Mouse (Mus musculus) liver, adult 2 months (tissue): ENCODE results near the gene Pcbp1. TPM values are rescaled to one million over a fixed set of nuclear protein-coding genes. Genes with fewer than 3 reads are reported as not detected.

Experiments
- DNase-seq: peaks from one replicate; pipeline ENCODE4 v3.0.0-alpha.2; 2011; ENCODE audit warnings: low read depth, low spot score; ENCODE audit errors: extremely low read depth
- H3K27ac ChIP-seq: fragments of 200-500 bp; replicated peaks from 2 replicates; pipeline ENCODE4 v1.5.1; 2012; ENCODE audit warnings: low read depth, mild to moderate bottlenecking, control low read depth, inconsistent platforms, low read length; ENCODE audit not compliant: insufficient read depth
- H3K27me3 ChIP-seq: fragments of 200-500 bp; 2 replicates; pipeline ENCODE4 v1.6.1; 2012; ENCODE audit warnings: mild to moderate bottlenecking, moderate library complexity, low read length, inconsistent platforms; ENCODE audit not compliant: control insufficient read depth, insufficient read depth
- H3K36me3 ChIP-seq: fragments of 200-500 bp; 2 replicates; pipeline ENCODE4 v1.6.1; 2012; ENCODE audit warnings: low read length, inconsistent platforms; ENCODE audit not compliant: control insufficient read depth, insufficient read depth
- H3K4me1 ChIP-seq: fragments of 200-500 bp; 2 replicates; pipeline ENCODE4 v1.6.1; 2011; ENCODE audit warnings: low read length; ENCODE audit not compliant: control insufficient read depth, insufficient read depth
- H3K4me3 ChIP-seq: fragments of 200-500 bp; 2 replicates; pipeline ENCODE4 v1.5.1; 2011; ENCODE audit warnings: low read depth, mild to moderate bottlenecking, control low read depth, low read length, moderate library complexity; ENCODE audit not compliant: insufficient read depth
- H3K79me2 ChIP-seq: fragments of 200-500 bp; 2 replicates; pipeline ENCODE4 v1.6.1; 2012; ENCODE audit warnings: inconsistent platforms, mild to moderate bottlenecking, low read length, moderate library complexity; ENCODE audit not compliant: control insufficient read depth, insufficient read depth
- H3K9ac ChIP-seq: fragments of 200-500 bp; 2 replicates; pipeline ENCODE4 v1.6.1; 2012; ENCODE audit warnings: low read depth, mild to moderate bottlenecking, control low read depth, inconsistent platforms, low read length
- CTCF ChIP-seq: fragments of 200-500 bp; IDR thresholded peaks from 2 replicates; pipeline ENCODE4 v1.5.1; 2011; ENCODE audit warnings: low read depth, low read length, control low read depth
- POLR2A ChIP-seq: fragments of 200-500 bp; IDR thresholded peaks from 2 replicates; pipeline ENCODE4 v1.6.1; 2011; ENCODE audit warnings: low read length, control low read depth; ENCODE audit not compliant: insufficient read depth; ENCODE audit errors: extremely low read depth
- WGBS: fragments of 180-500 bp; shearing (Covaris S2); methylation state at CpG from one replicate; pipeline ENCODE4 v1.1.7; 2018; 5-methylcytosine and 5-hydroxymethylcytosine counted together
- polyA plus RNA-seq: library from polyadenylated mRNA; depleted of rRNA; stranded (reverse); fragments of >200 nt; gene quantifications from 2 replicates; pipeline ENCODE4 v1.2.3, GENCODE M21; 2012; rRNA removed
- total RNA-seq: library from RNA; depleted of rRNA; stranded (reverse); fragments of >200 nt; gene quantifications from 2 replicates; pipeline ENCODE4 v1.2.3, GENCODE M21; 2014; rRNA removed

Pcbp1 gene
- total and polyA plus RNA-seq, 2 experiments = 38.2 to 119 TPM

- Histone ChIP-seq H3K4me3 (no peak overlapping the region), H3K27ac (peak overlapping the region; percentile 20; the same call in 1 of the 2 replicates), H3K79me2 (no peaks in the 10 kb centered on the region), H3K36me3 (no peaks in the 10 kb centered on the region), H3K27me3 (no peaks in the 10 kb centered on the region), H3K9ac (no peak overlapping the region), H3K4me1 (peaks cover 7% of the 10 kb centered on the region)
- TF ChIP-seq CTCF = no peak
- no peak for TF ChIP-seq POLR2A
- DNase-seq = no peak
- WGBS = 80% methylated on average over 3 of the region's 3 CpGs
These were observed 46.8 kb downstream of the Pcbp1 start for GRCm38 (mm10) chr6:86479311-86479710.

- Histone ChIP-seq H3K27ac (no peak overlapping the region), H3K9ac (no peak overlapping the region), H3K27me3 (no peaks in the 10 kb centered on the region), H3K4me3 (no peak overlapping the region), H3K79me2 (no peaks in the 10 kb centered on the region), H3K36me3 (no peaks in the 10 kb centered on the region), H3K4me1 (peaks cover 15% of the 10 kb centered on the region)
- WGBS = 75% methylated on average over 5 of the region's 5 CpGs
- DNase-seq = no peak
- TF ChIP-seq POLR2A (no peak), CTCF (no peak)
These were observed 49.2 kb downstream of the Pcbp1 start for GRCm38 (mm10) chr6:86476931-86477330.

GRCm38 (mm10) chr6:86475462-86476167 is 50.5 kb downstream of the Pcbp1 start:
- Histone ChIP-seq H3K27ac (peak overlapping the region; percentile 20; the same call in 1 of the 2 replicates), H3K9ac (no peak overlapping the region), H3K27me3 (no peaks in the 10 kb centered on the region), H3K4me3 (no peak overlapping the region), H3K4me1 (peaks cover 14% of the 10 kb centered on the region; the same call in 1 of the 2 replicates), H3K36me3 (no peaks in the 10 kb centered on the region), H3K79me2 (no peaks in the 10 kb centered on the region)
- WGBS = 46% methylated on average over 9 of the region's 9 CpGs
- TF ChIP-seq CTCF (no peak), POLR2A (no peak)
- DNase-seq = no peak

GRCm38 (mm10) chr6:86474646-86475181 is 51.4 kb downstream of the Pcbp1 start:
- no peak for TF ChIP-seq CTCF
- TF ChIP-seq POLR2A = no peak
- no peaks in the 10 kb centered on the region for H3K27me3 ChIP-seq
- peaks cover 14% of the 10 kb centered on the region; the same call in 1 of the 2 replicates for H3K4me1 ChIP-seq
- DNase-seq = no peak
- H3K36me3 ChIP-seq = no peaks in the 10 kb centered on the region; the same call in 1 of the 2 replicates
- H3K79me2 ChIP-seq = no peaks in the 10 kb centered on the region
- peak overlapping the region; percentile 20; the same call in 1 of the 2 replicates for H3K27ac ChIP-seq
- no peak overlapping the region for H3K4me3 ChIP-seq
- H3K9ac ChIP-seq = no peak overlapping the region

Other genes with a start within 250 kb of the Pcbp1 start
- 77.9 and 83.2 TPM in 2 replicates for gene Fam136a, start 160.7 kb downstream of the Pcbp1 start, total RNA-seq
- gene Fam136a, start 160.7 kb downstream of the Pcbp1 start, polyA plus RNA-seq = 40.1 and 41.8 TPM in 2 replicates
- 12.6 and 18.5 TPM in 2 replicates for gene Snrpg, start 155.0 kb downstream of the Pcbp1 start, total RNA-seq
- gene Snrpg, start 155.0 kb downstream of the Pcbp1 start, polyA plus RNA-seq = 25.9 and 37.9 TPM in 2 replicates
- gene Pcyox1, start 129.2 kb downstream of the Pcbp1 start, total RNA-seq = 96.5 and 102 TPM in 2 replicates
- gene Pcyox1, start 129.2 kb downstream of the Pcbp1 start, polyA plus RNA-seq = 60.4 and 74.6 TPM in 2 replicates
- 10.9 and 13.6 TPM in 2 replicates for gene Tia1, start 122.1 kb downstream of the Pcbp1 start, total RNA-seq
- gene Tia1, start 122.1 kb downstream of the Pcbp1 start, polyA plus RNA-seq = 2.7 and 4.0 TPM in 2 replicates
- gene Gm44790, start 99.7 kb downstream of the Pcbp1 start, total RNA-seq = 0.83 TPM in 1 of 2 replicates, not detected in the other
- gene Gm44790, start 99.7 kb downstream of the Pcbp1 start, polyA plus RNA-seq = 1.5 and 4.0 TPM in 2 replicates
- 10.1 and 10.2 TPM in 2 replicates for gene C87436, start 87.9 kb downstream of the Pcbp1 start, total RNA-seq
- 7.6 and 7.8 TPM in 2 replicates for gene C87436, start 87.9 kb downstream of the Pcbp1 start, polyA plus RNA-seq
- not detected in 2 replicates for gene Asprv1, start 101.8 kb upstream of the Pcbp1 start, total RNA-seq
- 0.07 and 0.10 TPM in 2 replicates for gene Asprv1, start 101.8 kb upstream of the Pcbp1 start, polyA plus RNA-seq
- 2.0 and 2.6 TPM in 2 replicates for gene Mxd1, start 142.8 kb upstream of the Pcbp1 start, total RNA-seq
- gene Mxd1, start 142.8 kb upstream of the Pcbp1 start, polyA plus RNA-seq = 2.7 and 2.8 TPM in 2 replicates
- 14.3 and 18.7 TPM in 2 replicates for gene Snrnp27, start 158.2 kb upstream of the Pcbp1 start, total RNA-seq
- 6.6 and 8.6 TPM in 2 replicates for gene Snrnp27, start 158.2 kb upstream of the Pcbp1 start, polyA plus RNA-seq
- 6.4 and 8.3 TPM in 2 replicates for gene Gmcl1, start 207.1 kb upstream of the Pcbp1 start, total RNA-seq
- gene Gmcl1, start 207.1 kb upstream of the Pcbp1 start, polyA plus RNA-seq = 3.4 and 4.0 TPM in 2 replicates